Mouse (Mus musculus) gastrocnemius, adult 18-20 months (tissue): Measurements from ENCODE around the gene Slc16a11. TPM values are rescaled to one million over a fixed set of nuclear protein-coding genes. Genes with fewer than 3 reads are reported as not detected.
"Not testable (repeated sequence)": the region's sequence is repeated elsewhere in the genome, so short reads cannot be mapped to it uniquely, and the experiment has no call there.

Experiments used
- DNase-seq: peaks from one replicate; pipeline ENCODE4 v3.0.0; 2021; ENCODE audit warnings: low spot score
- long read RNA-seq, 2 experiments: library from polyadenylated mRNA; stranded (forward); transcript quantifications; one replicate each; pipeline ENCODE4 v2.0.0; 2021
- total RNA-seq, 2 experiments: library from RNA; stranded (reverse); gene quantifications; 2 replicates each; pipeline ENCODE4 v1.2.3; 2021

The Slc16a11 gene
- total RNA-seq, result under 1 TPM in 1 of 2 experiments, not detected in 1; 0.50 TPM
- long read RNA-seq, experiment 1, result 0 reads
- long read RNA-seq, experiment 2, partial matches to known transcripts, result 1 of 1 reads
- long read RNA-seq, experiment 2, other reads (novel, unspliced or antisense), result 0 of 1 reads

- DNase-seq, result no peak
Observed at GRCm38 (mm10) chr11:70212423-70212822, at the start of gene Slc16a11. Gene Slc16a11, plus strand, starts transcription at chr11:70212752.

- peak; percentile 26 for DNase-seq
Observed at GRCm38 (mm10) chr11:70165972-70166921, 46.3 kb upstream of the Slc16a11 start.

DNA sequence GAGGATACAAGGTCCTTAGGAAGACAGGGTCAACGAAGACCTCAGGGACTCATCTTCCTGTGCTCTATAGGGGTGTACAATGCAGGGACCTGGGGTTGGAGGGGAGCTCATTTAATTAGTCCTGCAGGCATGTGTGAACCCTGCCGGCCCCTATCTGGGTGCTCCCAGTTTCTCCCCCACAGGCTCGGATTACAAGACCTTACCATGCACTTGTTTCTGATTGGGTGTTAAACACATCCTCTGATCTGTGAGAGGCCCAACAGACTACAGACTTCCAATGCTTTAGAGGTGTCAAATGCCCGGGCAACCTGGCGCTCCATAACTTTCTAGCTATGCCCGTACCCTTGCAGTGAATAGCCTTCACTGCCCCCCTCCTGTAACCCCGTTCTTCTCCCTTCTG, 44.4 kb upstream of the Slc16a11 start:
- DNase-seq, result no peak

GRCm38 (mm10) chr11:70169471-70169870, 43.1 kb upstream of the Slc16a11 start:
- not testable (repeated sequence) for DNase-seq

GRCm38 (mm10) chr11:70170291-70170690, 42.3 kb upstream of the Slc16a11 start:
- no peak for DNase-seq

DNA sequence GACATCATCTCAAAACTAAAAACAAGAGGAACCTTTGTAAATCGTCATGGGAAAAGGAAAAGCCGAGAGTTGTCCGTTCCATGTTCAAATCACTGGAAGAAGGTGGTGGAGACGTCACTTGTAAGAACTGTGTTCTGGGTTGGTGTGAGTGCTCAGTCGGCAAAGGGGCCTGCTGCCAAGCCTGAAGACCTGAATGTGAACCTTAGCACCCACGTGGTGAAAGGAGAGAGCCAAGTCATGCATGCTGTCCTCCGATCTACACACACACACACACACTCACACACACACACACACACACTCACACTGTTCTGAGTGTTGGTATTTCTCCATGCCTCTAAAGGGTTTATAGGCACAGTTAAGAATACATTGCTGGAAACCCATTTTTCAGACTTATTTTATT, 41.4 kb upstream of the Slc16a11 start:
- DNase-seq, result no peak

- peak; percentile 28 for DNase-seq
Observed at GRCm38 (mm10) chr11:70171847-70172246, 40.7 kb upstream of the Slc16a11 start.

- DNase-seq, result no peak
Observed at GRCm38 (mm10) chr11:70172298-70172697, 40.3 kb upstream of the Slc16a11 start.

DNA sequence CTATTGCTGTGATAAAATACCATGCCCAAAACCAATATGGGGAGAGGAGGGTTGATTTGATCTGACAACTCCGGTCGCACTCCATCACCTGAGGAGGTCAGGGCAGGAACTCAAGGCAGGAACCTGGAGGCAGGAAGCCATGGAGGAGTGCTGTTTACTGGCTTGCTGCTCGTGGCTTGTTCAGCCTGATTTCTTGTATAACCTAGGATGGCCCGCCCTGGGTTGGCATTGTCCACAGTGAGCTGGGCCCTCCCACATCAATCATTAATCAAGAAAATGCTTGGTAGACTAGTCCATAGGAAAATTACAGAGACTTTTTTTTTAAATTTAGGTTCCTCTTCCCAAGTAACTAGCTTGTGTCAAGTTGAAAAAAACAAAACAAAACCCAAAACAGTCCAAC, 38.1 kb upstream of the Slc16a11 start:
- DNase-seq, result no peak

GRCm38 (mm10) chr11:70177647-70178046, 34.9 kb upstream of the Slc16a11 start:
- DNase-seq, result no peak

GRCm38 (mm10) chr11:70178311-70178710, 34.2 kb upstream of the Slc16a11 start:
- no peak for DNase-seq

GRCm38 (mm10) chr11:70178756-70179155, 33.8 kb upstream of the Slc16a11 start:
- no peak for DNase-seq

DNA sequence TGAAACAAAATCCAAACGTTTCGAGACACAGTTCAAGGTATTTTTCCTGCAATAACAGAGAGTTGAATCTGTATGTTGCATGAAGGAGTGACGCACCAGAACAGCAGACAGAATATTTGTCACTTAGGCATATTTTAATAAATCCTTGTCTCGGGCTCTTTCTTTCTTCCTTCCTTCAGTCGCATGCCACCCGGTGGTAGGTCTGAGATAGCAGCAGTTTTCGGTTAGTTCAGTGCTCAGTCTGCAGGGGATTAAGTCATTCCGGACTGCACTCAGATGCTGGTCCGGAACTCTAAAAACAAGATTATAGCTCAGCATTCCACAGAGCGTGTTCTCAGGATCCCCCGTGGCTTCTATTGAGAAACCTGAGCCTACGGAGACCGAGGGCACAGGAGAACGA, 33.2 kb upstream of the Slc16a11 start:
- no peak for DNase-seq

- no peak for DNase-seq
Observed at GRCm38 (mm10) chr11:70180496-70180895, 32.1 kb upstream of the Slc16a11 start.

GRCm38 (mm10) chr11:70185120-70185519, 27.4 kb upstream of the Slc16a11 start:
- DNase-seq, result no peak

DNA sequence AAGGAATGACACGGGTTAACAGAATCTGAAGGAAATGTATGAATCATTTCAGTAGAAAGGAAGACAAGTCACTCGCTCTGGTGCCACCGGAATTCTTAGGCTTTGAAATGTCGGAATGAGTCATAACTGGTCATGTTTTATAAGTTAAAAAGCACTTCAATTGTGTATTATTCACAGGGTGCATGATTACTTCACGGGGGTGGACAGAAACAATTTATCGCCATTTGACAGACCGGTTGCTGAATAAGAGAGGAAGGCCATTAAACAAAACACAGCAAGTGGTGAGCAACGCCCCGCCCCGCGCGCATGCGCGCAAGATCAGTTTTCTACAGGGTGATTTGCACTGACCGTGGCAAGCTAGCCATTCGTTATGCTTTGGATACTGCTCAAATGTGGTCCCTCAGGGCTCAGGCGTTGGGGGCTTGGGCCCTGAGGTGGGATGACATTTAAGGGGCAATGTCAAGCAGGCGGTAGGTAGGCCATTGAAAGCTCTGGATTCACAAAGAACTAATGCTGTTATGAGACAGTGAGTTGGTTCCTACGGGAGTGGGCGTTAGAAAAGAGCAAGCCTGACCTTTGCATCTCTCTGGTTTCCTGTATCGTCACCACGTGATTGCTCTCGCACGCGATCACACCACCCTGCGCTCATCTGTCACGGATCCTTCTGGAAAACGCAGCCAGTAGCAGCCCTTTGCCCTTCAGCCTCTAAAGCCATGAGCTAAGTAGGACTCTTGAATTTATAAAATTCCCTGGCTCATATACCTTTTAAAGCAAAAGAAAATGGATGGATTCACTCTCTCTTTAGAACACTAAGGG, 23.0 kb upstream of the Slc16a11 start:
- no peak for DNase-seq

- no peak for DNase-seq
Observed at GRCm38 (mm10) chr11:70191188-70191587, 21.4 kb upstream of the Slc16a11 start.

DNA sequence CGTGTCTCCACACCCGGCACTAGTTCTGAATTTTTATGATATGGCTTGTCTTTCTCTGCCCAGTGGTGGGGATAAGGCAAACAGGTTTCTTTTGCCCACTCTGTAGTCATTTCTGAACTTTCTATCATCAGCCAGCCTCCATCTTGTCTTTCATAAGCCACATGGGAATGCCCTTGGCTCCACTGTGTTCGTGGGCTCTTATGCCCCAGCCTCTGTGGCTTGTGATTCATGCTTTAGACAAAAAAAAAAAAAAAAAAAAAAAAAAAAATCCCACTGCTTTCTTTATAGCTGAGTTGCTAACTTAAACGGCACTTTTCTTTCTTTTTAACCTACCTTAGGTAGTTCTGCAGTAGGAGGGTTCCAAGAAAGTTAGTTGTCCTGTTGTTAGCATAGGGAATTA, 20.4 kb upstream of the Slc16a11 start:
- DNase-seq, result no peak

DNA sequence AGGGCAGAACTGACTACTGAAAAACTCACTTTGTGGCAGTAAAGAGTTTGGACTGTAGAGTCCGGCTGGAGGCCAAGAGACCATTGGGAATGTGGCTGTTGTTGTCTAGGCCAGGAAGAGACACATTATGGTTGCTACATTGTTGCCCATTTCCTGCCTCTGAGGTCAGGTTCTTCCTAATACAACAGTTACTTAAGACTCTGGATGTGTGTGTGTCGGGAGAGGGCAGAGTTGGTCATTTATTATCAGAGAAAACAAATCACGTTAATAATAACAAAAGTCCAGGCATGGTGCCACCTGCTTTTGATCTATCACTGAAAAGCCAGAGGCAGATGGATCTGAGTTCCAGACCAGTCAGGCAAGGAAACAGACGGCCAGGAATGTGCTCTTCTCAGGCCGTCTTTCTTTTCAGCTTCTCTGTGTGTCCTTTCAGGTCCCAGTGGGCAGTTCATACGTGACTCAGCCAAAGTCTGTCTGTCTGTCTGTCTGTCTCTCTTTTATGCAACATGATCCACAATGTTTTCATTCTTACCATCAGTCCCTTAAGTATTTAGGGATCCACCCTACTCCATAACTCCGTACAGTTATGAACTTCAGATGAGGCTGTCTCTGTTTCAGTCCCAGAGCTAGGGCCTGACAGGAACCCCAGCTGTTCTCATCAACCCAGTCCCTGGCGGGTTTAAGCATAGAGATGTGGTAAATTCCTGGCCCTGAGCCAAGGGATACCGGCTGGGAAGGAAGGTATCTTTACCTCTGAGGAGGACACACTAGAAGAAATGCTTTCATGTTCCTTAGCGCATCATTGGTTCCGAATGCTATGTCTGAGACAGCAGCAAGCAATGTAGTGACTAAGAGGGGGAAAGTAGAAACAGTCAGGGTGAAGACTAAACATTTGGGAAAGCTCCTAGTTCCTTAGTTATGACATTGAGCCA, 18.9 kb upstream of the Slc16a11 start:
- no peak for DNase-seq

GRCm38 (mm10) chr11:70198332-70198731, 14.2 kb upstream of the Slc16a11 start:
- DNase-seq, result no peak

GRCm38 (mm10) chr11:70199107-70199506, 13.4 kb upstream of the Slc16a11 start:
- no peak for DNase-seq
